Comparison of ENCODE assay signal across 8 mouse cellular contexts in the genomic region with DNA sequence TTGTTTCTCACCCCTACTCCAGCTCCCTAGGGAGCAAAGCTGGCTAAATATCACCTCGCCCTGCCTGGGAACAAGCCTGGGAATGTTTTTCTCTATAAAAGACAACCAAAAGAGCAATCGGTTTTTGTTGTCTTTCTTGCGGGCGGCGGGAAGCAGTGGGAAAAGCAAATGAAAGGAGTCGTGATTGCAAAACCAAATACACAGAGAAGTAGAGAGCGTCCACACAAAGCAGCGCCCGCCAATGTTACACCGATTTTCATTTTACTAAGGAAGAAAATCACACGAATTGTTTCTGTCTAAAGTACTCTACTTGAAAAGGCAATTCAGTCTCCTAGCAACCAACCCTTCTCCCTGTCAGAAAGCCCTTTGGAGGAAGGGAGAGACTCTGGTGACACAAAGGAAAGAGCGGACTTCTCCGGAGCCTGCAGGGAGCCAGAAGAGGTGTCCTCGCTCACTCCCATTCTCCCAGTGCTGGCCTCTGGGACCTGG. TPM values are rescaled to one million over a fixed set of nuclear protein-coding genes. Genes with fewer than 3 reads are reported as not detected.
A peak's percentile ranks its signal among the peaks of the same experiment; 100 is the strongest.
DNase-seq lines count a peak whose midpoint lies in the region; ATAC-seq and TF ChIP-seq lines count a peak whose summit lies in the region.

No protein-coding gene starts in this region.

- H3K4me1 ChIP-seq in forebrain, postnatal 0 days (ENCODE audit: insufficient read depth) = peaks cover 23% of the 10 kb centered on the region

- H3K27me3 ChIP-seq in forebrain, postnatal 0 days (ENCODE audit: insufficient read depth, low read length) = no peaks in the 10 kb centered on the region

- H3K27ac ChIP-seq in forebrain, postnatal 0 days (ENCODE audit: low read depth, low read length) = peak overlapping the region; percentile 90

- no peaks in the 10 kb centered on the region for H3K9me3 ChIP-seq in forebrain, postnatal 0 days (ENCODE audit: low read length)

- H3K4me3 ChIP-seq in forebrain, postnatal 0 days (ENCODE audit: low read depth, low read length) = peak overlapping the region; percentile 34

- WGBS in forebrain, postnatal 0 days = 0% methylated on average over 14 of the region's 14 CpGs

- peak overlapping the region; percentile 63 for H3K4me2 ChIP-seq in forebrain, postnatal 0 days (ENCODE audit: low read depth)

- no peaks in the 10 kb centered on the region for H3K36me3 ChIP-seq in forebrain, postnatal 0 days (ENCODE audit: insufficient read depth)

- peak overlapping the region; percentile 52 for H3K9ac ChIP-seq in forebrain, postnatal 0 days

- DNase-seq in adrenal gland, postnatal 36 days = peak; percentile 7 to 23
- no peak for DNase-seq in adrenal gland, postnatal 4 days (ENCODE audit: low spot score in 2 of 2)
- DNase-seq in Muller cell, postnatal 12 days (ENCODE audit: inconsistent ontology term) = peak; percentile 14
- peak; percentile 74 for DNase-seq in forebrain, postnatal 0 days
- peak; percentile 28 for DNase-seq in lung, postnatal 25 days (ENCODE audit: low spot score)
- DNase-seq in cerebellum, adult 11 months = no peak
- no peak for DNase-seq in ovary, postnatal 10 days (ENCODE audit: low spot score)
- DNase-seq in B cell, adult 2 months = no peak

- no peak for TF ChIP-seq CTCF in forebrain, postnatal 0 days (IDR thresholded peaks at IDR 0.05; ENCODE audit: low read depth)

- ATAC-seq in forebrain, postnatal 0 days = peak; percentile 90

RNA-seq across cellular contexts. Expression of gene Dchs2, which starts 29.2 kb away (rescaled TPM):
- total RNA-seq in adrenal gland, postnatal 36 days (2021) = under 1 TPM; 0.46 to 0.73 TPM
- 1 to 10 TPM; 1.7 to 2.5 TPM for total RNA-seq in adrenal gland, postnatal 4 days (2021)
- total RNA-seq in forebrain, postnatal 0 days (2014; rRNA removed) = 5.8 and 8.5 TPM in 2 replicates
- 0.29 and 0.48 TPM in 2 replicates for polyA plus RNA-seq in forebrain, postnatal 0 days (2015; fragmentation: Nextera tagmentation; extraction: Ambion mirVana)

RNA-seq across cellular contexts. Expression of gene Plrg1, which starts 43.3 kb away (rescaled TPM):
- 10 to 100 TPM; 47.4 to 51.3 TPM for total RNA-seq in adrenal gland, postnatal 36 days (2021)
- total RNA-seq in adrenal gland, postnatal 4 days (2021) = 10 to 100 TPM; 53.2 to 59.1 TPM
- 90.8 and 94.0 TPM in 2 replicates for total RNA-seq in forebrain, postnatal 0 days (2014; rRNA removed)
- 85.6 and 95.0 TPM in 2 replicates for polyA plus RNA-seq in forebrain, postnatal 0 days (2015; fragmentation: Nextera tagmentation; extraction: Ambion mirVana)

RNA-seq across cellular contexts. Expression of gene Fgb, which starts 48.9 kb away (rescaled TPM):
- total RNA-seq in adrenal gland, postnatal 36 days (2021) = 1 to 10 TPM in 1 of 2 experiments, not detected in 1; 1.1 TPM
- total RNA-seq in adrenal gland, postnatal 4 days (2021) = 100 to 1,000 TPM in 1 of 2 experiments, 1 to 10 TPM in 1; 4.0 to 144 TPM
- not detected in 2 replicates for total RNA-seq in forebrain, postnatal 0 days (2014; rRNA removed)
- not detected in 2 replicates for polyA plus RNA-seq in forebrain, postnatal 0 days (2015; fragmentation: Nextera tagmentation; extraction: Ambion mirVana)

Comparison
In these comparisons a context has a peak if more than half of its experiments do, and no peak if none do; other contexts are left out.
1. DNase-seq: peak in adrenal gland, postnatal 36 days (2 of 2), Muller cell, postnatal 12 days (single experiment), forebrain, postnatal 0 days (single experiment) and lung, postnatal 25 days (single experiment); none in adrenal gland, postnatal 4 days (0 of 2), cerebellum, adult 11 months (single experiment), ovary, postnatal 10 days (single experiment) and B cell, adult 2 months (0 of 2).